Mouse (Mus musculus) lung, embryonic 14.5 days (tissue): ENCODE measurements around the gene C8a. TPM values are rescaled to one million over a fixed set of nuclear protein-coding genes. Genes with fewer than 3 reads are reported as not detected.

Source experiments
- ATAC-seq: fragments of 200-750 bp; cut with Nextera tagmentation; 2 replicates; pipeline ENCODE4 v1.8.0; 2017; ENCODE audit warnings: mild to moderate bottlenecking, moderate TSS enrichment, moderate library complexity; ENCODE audit not compliant: insufficient read depth
- DNase-seq: peaks from one replicate; pipeline ENCODE4 v3.0.0-alpha.2; 2015
- H3K27ac ChIP-seq: fragments of 300-500 bp; sonication (generic); 2 replicates; pipeline ENCODE4 v1.5.1; 2014; ENCODE audit warnings: low read depth, mild to moderate bottlenecking, moderate library complexity
- H3K27me3 ChIP-seq: fragments of 300-500 bp; sonication (generic); 2 replicates; pipeline ENCODE4 v1.6.1; 2014; ENCODE audit warnings: low read length, control low read depth; ENCODE audit not compliant: insufficient read depth
- H3K36me3 ChIP-seq: fragments of 300-500 bp; sonication (generic); 2 replicates; pipeline ENCODE4 v1.6.1; 2014; ENCODE audit warnings: control low read depth; ENCODE audit not compliant: insufficient read depth
- H3K4me1 ChIP-seq: fragments of 300-500 bp; sonication (generic); 2 replicates; pipeline ENCODE4 v1.6.1; 2014; ENCODE audit warnings: antibody characterized with exemption, control low read depth; ENCODE audit not compliant: insufficient read depth
- H3K4me2 ChIP-seq: fragments of 300-500 bp; sonication (generic); 2 replicates; pipeline ENCODE4 v1.6.1; 2014; ENCODE audit warnings: mild to moderate bottlenecking
- H3K4me3 ChIP-seq: fragments of 300-500 bp; sonication (generic); 2 replicates; pipeline ENCODE4 v1.5.1; 2014; ENCODE audit warnings: low read depth, low read length
- H3K9ac ChIP-seq: fragments of 300-500 bp; sonication (generic); 2 replicates; pipeline ENCODE4 v1.6.1; 2014
- H3K9me3 ChIP-seq: fragments of 300-500 bp; sonication (generic); 2 replicates; pipeline ENCODE4 v1.6.1; 2016; ENCODE audit warnings: low read depth, low read length, control low read depth
- CTCF ChIP-seq: IDR thresholded peaks from 2 replicates; pipeline ENCODE4 v1.5.1; 2016; ENCODE audit warnings: antibody characterized with exemption, low read depth
- WGBS: fragments of 180-500 bp; shearing (Covaris S2); extraction: QIAGEN DNeasy Blood & Tissue Kit; methylation state at CpG from one replicate; pipeline ENCODE4 v1.1.7; 2014; 5-methylcytosine and 5-hydroxymethylcytosine counted together
- polyA plus RNA-seq: library from polyadenylated mRNA; unstranded; fragments of >200 nt; fragmentation: Nextera tagmentation; extraction: Ambion mirVana; gene quantifications from 2 replicates; pipeline ENCODE4 v1.2.1, GENCODE M21; 2014

Gene C8a
- polyA plus RNA-seq, 1 experiment from 2014 or later, result not detected

DNA sequence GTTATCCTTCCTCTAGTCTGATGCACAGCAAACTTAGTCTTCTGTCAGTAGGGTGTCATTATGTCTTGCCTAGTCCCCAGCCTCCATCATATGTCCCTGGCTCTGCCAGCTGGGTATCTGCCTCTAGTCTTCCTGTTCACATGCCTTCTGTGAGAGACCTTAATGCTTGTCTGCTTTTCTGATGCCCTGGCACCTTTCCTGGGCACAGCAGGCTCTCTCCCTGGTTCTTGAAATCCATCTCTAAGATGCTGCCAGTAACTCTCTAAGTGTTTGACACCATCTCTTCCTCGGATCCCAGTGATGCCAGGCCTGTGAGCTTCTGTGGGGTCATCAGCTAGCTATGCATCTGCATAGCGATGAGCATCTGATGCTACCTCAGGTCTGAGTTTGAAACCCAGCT lies 26.6 kb upstream of the C8a start:
- 73% methylated on average over 2 of the region's 2 CpGs for WGBS
- TF ChIP-seq CTCF, result no peak

DNA sequence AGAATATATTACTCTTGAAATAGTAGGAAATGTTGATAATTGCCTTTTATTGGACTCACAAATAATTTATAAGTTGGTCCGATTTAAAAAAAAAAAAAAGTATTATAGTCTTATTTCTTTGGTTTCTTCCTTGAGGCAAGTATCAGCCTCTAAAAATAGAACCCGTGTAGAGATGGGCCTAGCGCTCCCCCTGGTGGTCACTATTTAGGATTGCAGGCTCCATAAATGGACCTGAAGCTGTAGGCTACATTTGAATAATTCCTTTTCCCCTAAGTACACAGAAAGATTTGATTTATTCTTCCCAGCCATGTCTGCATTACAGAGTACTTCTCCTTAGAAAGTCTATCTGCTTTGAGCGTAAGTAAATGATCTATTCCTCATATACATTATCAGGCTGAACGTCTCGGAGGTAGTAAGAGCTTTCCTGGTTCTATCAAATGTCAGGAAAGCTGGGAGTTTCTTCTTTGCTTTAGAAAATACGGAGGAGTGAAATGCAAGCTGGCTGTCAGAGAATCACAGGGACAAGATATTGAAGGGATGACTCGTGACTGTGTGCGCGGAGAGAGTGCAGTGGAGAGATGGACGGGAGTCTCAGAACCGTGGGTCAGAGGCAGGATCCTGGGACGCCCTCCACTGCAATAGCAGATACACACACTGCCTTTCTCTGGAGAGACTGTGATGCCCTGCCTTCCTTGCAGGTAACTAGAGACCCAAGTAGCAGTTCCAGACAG lies 18.0 kb upstream of the C8a start:
- Histone ChIP-seq H3K9ac (no peak overlapping the region), H3K27ac (no peak overlapping the region), H3K9me3 (no peaks in the 10 kb centered on the region), H3K36me3 (no peaks in the 10 kb centered on the region), H3K4me3 (no peak overlapping the region), H3K4me2 (no peak overlapping the region), H3K27me3 (no peaks in the 10 kb centered on the region), H3K4me1 (peaks cover 2% of the 10 kb centered on the region)
- ATAC-seq (no peak), DNase-seq (peak; percentile 88)
- peak; percentile 90 for TF ChIP-seq CTCF
- 56% methylated on average over 13 of the region's 13 CpGs for WGBS

More for the DNA sequence above, 26.6 kb upstream of the C8a start:
- no peaks in the 10 kb centered on the region for H3K36me3 ChIP-seq
- DNase-seq (no peak), ATAC-seq (no peak)
- no peaks in the 10 kb centered on the region for H3K4me1 ChIP-seq
- H3K9me3 ChIP-seq, result no peaks in the 10 kb centered on the region
- no peak overlapping the region for H3K27ac ChIP-seq
- no peak overlapping the region for H3K4me3 ChIP-seq
- H3K9ac ChIP-seq, result no peak overlapping the region
- no peak overlapping the region for H3K4me2 ChIP-seq
- no peaks in the 10 kb centered on the region for H3K27me3 ChIP-seq

DNA sequence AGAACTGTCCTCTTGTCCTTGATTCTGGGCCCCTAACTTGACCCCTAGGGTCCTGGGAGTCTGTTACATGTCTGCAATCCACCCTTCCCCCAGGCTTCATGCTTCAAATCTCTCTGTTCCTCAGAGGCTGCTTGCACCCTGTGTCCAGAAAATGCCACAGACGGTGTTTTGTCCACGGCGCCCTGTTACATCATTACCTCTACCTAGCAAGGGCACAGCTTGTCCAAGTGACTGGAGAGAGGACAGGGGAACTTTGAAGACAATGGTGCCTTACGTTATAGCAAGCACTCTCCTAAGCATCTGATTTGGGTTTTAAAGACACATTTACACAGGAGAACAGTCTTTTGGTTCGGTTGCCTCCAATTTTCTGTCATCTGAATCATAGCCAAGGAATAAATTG lies 17.4 kb upstream of the C8a start:
- Histone ChIP-seq H3K4me2 (no peak overlapping the region), H3K27me3 (no peaks in the 10 kb centered on the region), H3K4me1 (peaks cover 5% of the 10 kb centered on the region), H3K4me3 (no peak overlapping the region), H3K9me3 (no peaks in the 10 kb centered on the region), H3K9ac (no peak overlapping the region), H3K27ac (no peak overlapping the region), H3K36me3 (no peaks in the 10 kb centered on the region)
- no peak for TF ChIP-seq CTCF
- 73% methylated on average over 5 of the region's 5 CpGs for WGBS
- DNase-seq, result no peak
- ATAC-seq, result no peak

DNA sequence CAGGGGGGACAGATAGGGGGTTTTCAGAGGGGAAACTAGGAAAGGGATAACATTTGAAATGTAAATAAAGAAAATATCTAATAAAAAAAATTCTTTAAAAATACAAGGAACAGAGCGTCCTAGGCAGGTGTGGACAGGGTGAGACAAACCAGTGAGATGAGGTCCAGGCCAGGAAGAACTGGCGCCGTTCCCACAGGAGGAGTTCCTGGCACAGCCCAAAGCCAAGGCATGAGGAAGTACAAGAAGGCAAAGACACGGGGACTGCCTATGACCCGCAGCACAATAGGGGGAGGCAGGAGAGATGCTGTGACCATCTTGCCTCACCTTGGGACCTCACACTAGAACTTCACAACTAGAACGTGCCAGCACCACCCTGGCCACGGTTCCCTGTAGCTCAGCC lies 15.5 kb upstream of the C8a start:
- H3K9me3 ChIP-seq, result no peaks in the 10 kb centered on the region
- H3K4me3 ChIP-seq, result no peak overlapping the region
- H3K27me3 ChIP-seq, result no peaks in the 10 kb centered on the region
- H3K9ac ChIP-seq, result no peak overlapping the region
- WGBS, result 75% methylated on average over 7 of the region's 7 CpGs
- H3K4me2 ChIP-seq, result no peak overlapping the region
- H3K27ac ChIP-seq, result no peak overlapping the region
- no peak for ATAC-seq
- DNase-seq, result no peak
- no peaks in the 10 kb centered on the region for H3K36me3 ChIP-seq
- no peak for TF ChIP-seq CTCF
- H3K4me1 ChIP-seq, result peaks cover 10% of the 10 kb centered on the region

DNA sequence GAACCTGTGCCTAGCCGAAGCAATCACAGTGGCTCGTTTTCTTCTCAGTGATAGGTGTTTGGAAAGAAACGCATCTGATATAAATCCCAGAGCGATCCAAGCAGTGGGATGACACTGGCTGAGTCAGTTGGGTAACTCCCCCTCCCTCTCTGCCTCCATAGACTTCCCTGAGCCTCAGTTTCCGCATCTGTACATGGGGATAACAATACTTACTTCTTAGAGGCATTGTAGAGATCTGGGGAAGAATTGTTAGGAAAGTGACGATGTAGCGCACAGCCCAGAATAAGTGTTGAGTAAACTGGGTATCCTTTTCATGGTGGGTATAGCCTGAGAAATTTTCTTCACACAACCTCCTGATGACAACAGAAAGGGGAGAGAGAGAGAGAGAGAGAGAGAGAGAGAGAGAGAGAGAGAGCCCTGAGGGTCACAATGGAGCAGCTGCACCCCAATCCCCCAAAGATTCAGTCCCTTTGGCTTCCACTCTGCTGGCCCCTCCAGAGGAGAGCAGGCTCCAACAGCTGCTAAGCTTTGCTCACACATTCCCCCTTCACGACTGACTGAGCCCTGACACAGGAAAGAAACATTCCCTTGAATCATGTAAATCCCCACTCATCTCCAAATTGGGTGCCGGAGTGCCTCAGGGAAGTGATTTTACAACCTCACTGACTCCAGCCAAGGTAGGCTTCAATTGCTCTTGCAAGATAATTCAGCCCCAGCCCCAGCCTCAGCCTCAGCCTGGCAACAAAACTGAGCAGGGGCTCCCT lies 12.5 kb upstream of the C8a start:
- H3K4me1 ChIP-seq, result peaks cover 10% of the 10 kb centered on the region
- peak; percentile 88 for DNase-seq
- no peak overlapping the region; the same call in 1 of the 2 replicates for H3K27ac ChIP-seq
- H3K4me2 ChIP-seq, result no peak overlapping the region
- H3K9me3 ChIP-seq, result no peaks in the 10 kb centered on the region
- no peak overlapping the region for H3K9ac ChIP-seq
- WGBS, result 56% methylated on average over 9 of the region's 9 CpGs
- TF ChIP-seq CTCF, result no peak
- H3K36me3 ChIP-seq, result no peaks in the 10 kb centered on the region
- ATAC-seq, result peak; percentile 83; the same call in 1 of the 2 replicates
- H3K27me3 ChIP-seq, result no peaks in the 10 kb centered on the region
- no peak overlapping the region for H3K4me3 ChIP-seq

DNA sequence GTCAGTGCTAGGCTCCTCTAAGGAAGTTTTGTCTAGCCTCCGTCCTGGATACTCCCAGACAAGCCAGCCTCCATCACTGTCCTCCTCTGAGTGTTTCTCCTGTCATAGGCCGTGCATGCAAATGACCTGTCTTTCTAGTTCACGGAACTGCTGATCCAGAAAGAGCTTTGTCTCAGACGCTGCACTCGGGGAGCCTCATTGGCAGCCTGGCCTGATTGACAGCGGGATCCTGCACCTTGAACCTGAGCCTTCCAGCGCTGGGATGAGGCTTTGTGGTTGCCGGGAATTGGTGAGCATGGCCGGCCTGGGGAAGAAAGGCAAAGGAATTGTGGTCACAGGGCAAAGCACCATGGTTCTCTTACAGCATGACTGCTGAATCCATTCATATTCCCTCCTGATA lies 11.3 kb upstream of the C8a start:
- ATAC-seq (no peak), DNase-seq (no peak)
- H3K27me3 ChIP-seq, result no peaks in the 10 kb centered on the region
- no peak overlapping the region for H3K9ac ChIP-seq
- H3K4me1 ChIP-seq, result peaks cover 10% of the 10 kb centered on the region
- 73% methylated on average over 9 of the region's 9 CpGs for WGBS
- H3K9me3 ChIP-seq, result no peaks in the 10 kb centered on the region
- H3K4me2 ChIP-seq, result no peak overlapping the region
- H3K4me3 ChIP-seq, result no peak overlapping the region
- TF ChIP-seq CTCF, result no peak
- H3K36me3 ChIP-seq, result no peaks in the 10 kb centered on the region
- H3K27ac ChIP-seq, result no peak overlapping the region

DNA sequence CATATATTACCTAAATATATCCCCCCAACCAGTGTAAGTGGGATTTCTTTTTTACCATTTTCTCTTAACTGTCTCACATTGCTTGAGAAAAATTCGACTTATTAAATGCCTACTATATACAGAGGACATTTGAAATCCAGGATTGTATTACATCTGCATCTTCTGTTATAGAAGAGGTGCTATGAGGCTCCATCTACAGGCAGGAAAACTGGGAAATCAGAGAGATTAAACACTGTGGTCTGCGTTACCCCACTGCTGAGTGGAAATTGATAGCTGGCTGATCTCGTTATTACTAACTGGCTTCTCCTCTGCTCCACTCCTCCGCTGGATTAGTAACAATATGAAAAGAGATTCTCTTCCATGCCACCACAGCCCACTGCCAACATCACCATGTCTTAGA lies 366 bp downstream of the C8a start:
- H3K36me3 ChIP-seq, result no peaks in the 10 kb centered on the region
- no peak overlapping the region for H3K4me3 ChIP-seq
- DNase-seq (no peak), ATAC-seq (no peak)
- no peak overlapping the region for H3K27ac ChIP-seq
- 76% methylated on average over 4 of the region's 4 CpGs for WGBS
- no peaks in the 10 kb centered on the region for H3K4me1 ChIP-seq
- H3K9ac ChIP-seq, result no peak overlapping the region
- no peaks in the 10 kb centered on the region for H3K9me3 ChIP-seq
- no peaks in the 10 kb centered on the region for H3K27me3 ChIP-seq
- no peak overlapping the region for H3K4me2 ChIP-seq
- TF ChIP-seq CTCF, result no peak
